Mouse (Mus musculus) cerebellum, postnatal 14 days (tissue): ENCODE data around the gene Mthfsd.
A peak's percentile ranks its signal among the peaks of the same experiment; 100 is the strongest.
"Not testable (repeated sequence)": the region's sequence is repeated elsewhere in the genome, so short reads cannot be mapped to it uniquely, and the experiment has no call there.

Experiments used
- DNase-seq, 2 experiments: peaks; one replicate each; pipeline ENCODE4 v3.0.0; 2021; ENCODE audit warnings: mixed read lengths in 2 of 2

The Mthfsd gene

DNA sequence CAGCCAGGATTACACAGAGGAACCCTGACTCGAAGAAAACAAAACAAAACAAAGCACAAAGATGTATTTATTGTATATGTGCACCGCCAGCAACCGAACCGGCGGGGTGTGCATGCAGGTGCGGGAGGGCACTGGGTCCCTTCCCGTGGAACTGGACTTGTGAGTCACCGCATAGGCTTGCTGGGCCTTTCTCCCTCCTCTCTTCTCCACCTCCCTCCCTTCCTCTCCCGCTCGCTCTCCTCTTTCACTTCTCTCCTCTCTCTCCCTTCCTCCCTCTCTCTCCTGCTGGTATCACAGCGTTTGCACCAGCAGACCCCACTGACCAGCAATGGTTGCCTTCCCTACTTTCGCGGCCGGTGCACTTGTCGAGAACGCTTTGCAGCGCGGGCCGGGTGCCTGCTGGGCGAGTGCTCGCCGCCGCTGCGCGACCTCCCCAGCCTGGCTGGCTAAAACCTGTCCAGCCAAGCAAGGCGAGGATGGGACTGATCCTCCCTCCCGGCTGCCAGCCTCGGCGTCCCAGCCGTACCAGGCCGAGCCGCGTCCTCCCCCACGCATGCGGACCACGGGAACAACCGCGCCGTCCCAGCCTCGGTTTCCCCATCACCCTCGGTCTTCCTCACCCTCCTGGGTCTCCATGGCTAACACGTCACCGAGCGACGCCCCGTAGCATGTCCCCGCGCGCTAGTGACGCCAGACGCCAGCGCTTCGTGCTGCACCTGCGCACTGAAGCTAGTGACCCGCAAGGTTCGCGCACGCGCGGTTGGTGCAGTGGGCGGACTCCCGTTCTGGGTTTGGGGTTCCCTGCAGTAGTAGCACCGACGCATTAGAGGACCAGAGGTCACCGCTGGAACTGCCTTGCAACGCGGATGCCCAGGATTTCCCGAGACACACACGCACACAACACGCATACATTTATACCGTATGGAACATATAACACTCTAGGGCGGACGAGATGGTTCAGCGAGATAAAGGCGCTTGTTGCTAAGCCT, at the start of gene Mthfsd:
Gene Mthfsd, minus strand, starts transcription at position 725 of the 989 bp plus-strand sequence.
- peak; percentile 99 for DNase-seq

- no peak for DNase-seq
These were observed 48.8 kb upstream of the Mthfsd start for GRCm38 (mm10) chr8:121156990-121157491.

- DNase-seq, result no peak
These were observed 44.2 kb upstream of the Mthfsd start for GRCm38 (mm10) chr8:121152394-121152793.

DNA sequence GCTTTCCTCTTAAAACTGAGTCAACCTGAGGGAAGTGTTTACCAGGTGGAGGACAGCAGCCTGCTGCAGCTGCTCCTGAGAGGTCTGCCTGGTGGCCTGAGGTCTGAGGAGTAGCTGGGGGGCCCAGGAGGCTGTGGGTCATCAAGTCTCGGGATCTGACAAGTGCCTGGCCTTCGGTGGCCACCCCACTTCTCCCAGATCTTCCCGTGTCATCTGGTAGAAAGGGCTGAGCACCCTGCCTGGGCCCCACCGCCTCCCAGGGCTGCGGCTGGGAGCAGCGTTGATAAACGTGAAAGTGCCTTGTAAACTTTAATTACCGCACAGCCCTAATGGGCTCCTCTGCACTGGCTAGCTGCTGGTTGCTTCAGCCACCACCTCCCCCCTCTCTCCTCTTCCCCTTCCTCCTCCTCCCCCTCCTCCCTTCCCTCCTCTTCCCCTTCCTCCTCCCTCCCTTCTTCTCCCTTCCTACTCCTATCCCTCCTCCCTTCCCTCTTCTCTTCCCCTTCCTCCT, 40.4 kb upstream of the Mthfsd start:
- no peak for DNase-seq

GRCm38 (mm10) chr8:121145457-121146134, 37.4 kb upstream of the Mthfsd start:
- DNase-seq, result not testable (repeated sequence)

DNA sequence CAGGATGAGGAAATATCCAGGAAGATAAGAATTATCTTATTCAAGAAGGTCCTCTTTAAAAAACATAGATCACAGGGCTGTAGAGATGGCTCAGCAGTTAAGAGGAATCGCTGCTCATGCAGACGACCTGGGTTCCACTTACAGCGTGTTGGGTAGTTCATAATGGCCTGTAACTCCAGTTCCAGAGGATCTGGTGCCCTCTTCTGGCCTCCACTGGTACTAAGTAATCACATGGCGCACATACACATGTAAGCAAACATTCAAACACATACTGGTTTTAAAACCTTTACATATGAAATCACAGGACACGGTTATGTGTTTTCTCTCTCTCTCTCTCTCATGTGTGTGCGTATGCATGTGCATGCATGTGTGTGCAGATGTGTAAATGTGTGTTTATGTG, 28.7 kb upstream of the Mthfsd start:
- no peak for DNase-seq

DNA sequence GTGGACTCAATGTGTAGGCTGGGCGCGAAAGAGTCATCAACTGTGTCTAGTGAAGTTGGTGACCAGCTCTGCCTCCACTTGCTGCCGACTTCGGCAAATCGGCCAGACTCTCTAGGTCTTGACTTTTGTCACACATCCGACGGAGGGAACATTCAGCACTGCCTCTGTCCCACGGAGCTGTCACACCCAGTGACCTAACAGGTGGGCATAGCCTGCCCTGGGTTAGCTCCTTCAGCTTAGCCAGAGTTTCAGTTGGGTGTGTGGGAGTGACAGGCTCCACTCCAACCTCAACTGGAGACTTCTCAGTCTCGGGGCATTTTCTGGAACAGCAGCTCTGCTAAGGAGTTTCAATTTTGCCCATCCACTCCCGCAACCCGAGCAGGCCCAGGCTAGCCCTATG, 26.3 kb upstream of the Mthfsd start:
- no peak for DNase-seq

DNA sequence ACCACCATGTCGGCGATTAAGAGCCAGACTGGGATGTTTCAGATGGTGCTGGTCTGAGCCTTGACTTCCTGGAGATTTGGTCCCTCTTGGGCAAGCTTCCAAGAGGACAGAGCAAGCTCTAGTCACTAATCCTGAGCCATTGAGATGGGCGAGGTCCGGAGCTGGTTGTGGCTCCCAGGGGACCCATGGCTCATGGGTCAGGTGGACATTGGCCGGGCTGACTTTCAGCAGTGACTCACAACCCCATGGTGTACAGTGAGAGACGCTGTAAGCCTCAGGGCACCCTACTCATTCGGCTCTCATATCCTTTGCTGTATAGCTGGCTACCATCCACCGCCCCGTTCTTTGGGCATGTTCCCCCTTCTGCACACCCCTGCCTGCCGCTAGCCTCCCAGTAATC, 25.9 kb upstream of the Mthfsd start:
- no peak for DNase-seq

DNA sequence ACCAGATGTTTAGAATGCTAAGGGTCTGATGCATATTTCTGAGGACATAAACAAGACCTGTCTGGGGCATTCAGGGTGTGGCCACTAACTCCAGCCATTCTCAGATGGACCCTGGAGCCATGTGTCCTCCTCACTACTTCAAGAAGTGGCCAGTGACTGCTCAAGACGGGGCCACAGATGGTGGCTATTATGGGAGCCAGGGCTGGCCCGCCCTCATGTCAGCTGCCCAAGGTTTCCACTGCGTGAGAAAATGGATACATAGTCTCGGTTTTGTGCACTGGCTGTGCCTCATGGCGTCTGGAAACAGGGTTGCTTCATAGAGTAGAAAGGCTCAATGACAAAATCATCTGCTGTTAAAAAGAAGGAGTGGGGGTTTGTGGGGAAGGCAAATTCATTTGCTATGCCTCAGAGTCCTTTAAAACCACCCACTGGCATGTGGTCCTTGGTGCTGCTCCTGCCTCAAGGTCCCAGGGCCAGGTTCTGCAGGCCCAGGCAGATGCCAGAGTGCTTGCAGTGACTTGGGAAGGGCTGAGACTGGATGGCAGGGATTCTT, 24.8 kb upstream of the Mthfsd start:
- no peak for DNase-seq

DNA sequence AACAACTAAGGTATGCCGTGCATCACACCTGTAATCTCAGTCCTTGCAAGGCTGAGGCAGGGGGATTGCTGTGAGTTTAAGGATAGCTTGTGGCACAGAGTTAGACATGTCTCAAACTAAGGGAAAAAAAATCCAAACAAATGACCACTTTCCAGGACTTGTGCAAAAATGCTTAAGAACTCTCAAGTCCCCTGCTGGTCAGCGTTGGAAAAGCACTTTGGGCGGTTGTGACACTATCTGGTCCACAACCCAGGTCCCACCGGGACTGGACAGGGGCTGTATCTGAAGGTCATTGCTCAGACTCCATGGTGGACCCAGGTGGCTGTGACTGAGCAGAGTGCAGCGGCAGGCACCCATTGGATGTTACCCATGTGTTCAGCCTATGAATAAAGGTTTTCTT, 22.3 kb upstream of the Mthfsd start:
- DNase-seq, result peak in 1 of 2 experiments; percentile 46

DNA sequence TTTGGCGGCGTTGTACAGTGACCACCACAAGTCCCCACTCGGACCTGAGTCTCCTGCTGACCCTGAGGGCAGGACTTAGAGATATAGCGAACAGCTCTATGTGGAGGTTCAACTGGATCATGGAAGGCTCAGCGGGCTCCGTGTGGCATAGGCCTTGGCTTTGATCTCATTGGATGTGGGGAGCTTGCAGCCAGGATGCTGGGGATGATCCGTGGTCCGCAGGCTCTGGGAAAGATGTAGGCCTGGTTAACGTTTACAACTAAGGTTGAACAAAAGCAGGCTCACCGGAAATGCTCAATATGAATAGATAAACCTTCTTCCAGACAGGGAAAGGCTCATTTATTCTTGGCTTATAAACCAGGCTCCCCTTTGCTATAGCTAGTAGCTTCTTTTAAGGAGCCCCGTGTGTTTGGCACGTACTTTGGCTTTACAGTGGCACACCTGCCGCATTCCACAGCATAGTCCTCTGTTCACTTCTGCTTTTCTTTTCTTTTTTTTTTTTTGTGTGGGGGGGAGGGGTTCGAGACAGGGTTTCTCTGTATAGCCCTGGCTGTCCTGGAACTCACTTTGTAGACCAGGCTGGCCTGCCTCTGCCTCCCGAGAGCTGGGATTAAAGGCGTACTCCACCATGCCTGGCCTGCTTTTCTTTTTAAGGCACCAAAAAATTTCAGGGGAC, 21.2 kb upstream of the Mthfsd start:
- DNase-seq, result no peak

DNA sequence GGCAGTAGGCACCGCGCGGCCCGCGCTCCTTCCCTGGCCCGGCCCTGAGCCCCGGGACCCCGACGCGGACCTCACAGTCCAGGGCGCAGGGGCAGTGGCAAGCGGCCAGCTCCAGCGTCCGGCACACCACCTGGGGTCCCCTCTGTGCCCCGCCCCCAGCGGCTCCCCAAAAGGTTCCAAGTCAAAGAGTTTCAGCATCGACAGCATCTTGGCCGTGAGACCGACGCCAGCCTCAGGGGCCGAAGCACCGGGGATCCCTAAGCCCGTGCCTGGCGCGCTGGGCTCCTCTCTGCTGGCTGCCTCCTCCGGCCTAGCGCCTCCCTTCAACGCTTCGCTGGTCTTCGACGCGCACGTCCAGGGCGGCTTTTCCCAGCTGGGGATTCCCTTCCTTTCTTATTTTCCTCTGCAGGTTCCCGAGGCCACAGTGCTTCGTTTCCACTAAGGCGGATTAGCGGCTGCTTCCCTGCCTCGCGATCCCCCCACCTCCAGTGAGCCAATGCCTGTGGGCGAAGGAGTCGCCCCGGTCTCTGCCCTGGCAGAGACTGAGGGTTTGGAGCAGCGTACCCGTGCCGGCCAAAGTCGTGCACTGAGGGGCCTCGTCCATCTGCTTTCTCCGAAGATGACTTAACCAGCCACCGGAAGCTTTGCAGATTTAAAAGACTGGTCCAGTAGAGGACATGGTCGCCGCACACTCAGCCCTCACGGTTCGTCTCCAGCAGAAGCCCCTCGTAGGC, 20.5 kb upstream of the Mthfsd start:
- DNase-seq, result peak in 1 of 2 experiments; percentile 18

DNA sequence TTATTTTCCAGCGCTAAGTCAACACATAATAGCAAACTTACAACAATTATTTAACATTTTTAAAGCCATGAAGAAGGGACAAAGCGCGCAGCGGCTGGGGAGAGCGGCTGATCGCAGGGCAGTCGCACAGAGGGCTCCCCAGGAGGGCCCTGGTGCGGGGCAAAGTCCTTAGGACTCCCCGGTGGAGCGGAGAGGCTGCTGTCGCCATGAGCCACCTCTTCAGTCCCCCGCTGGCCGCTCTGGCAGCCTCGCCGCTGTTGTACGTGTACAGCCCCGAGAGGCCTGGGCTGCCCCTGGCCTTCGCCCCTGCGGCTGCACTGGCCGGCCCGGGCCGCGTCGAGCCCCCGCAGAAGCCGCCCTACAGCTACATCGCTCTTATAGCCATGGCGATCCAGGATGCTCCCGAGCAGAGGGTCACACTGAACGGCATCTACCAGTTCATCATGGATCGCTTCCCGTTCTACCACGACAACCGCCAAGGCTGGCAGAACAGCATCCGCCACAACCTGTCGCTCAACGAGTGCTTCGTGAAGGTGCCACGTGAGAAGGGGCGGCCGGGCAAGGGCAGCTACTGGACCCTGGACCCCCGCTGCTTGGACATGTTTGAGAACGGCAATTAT, 19.7 kb upstream of the Mthfsd start, which contains the start of gene Foxl1:
Gene Foxl1, plus strand, starts transcription at position 185 of the 620 bp plus-strand sequence.
- peak; percentile 20 to 35 for DNase-seq

DNA sequence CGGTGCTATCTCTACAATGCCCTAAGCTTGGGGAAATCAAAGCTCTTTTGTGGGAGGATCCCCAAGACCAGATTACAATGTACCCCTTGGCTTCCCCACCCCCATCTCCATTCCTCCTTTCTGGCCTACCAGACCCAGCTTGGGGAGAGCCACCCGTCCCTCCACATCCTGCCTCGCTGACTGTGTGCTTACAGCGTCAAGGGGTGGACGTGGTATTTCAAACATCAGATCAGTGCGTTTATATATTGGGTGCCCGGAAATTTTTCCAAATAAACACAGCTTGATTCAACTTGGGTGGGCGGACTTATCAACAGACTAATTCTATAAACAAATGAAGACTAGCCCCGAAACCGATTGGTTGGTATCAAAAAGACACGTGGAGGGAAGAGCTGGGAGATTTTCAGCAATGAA, 19.1 kb upstream of the Mthfsd start:
- no peak for DNase-seq

- DNase-seq, result no peak
These were observed 18.5 kb upstream of the Mthfsd start for GRCm38 (mm10) chr8:121126694-121127093.

DNA sequence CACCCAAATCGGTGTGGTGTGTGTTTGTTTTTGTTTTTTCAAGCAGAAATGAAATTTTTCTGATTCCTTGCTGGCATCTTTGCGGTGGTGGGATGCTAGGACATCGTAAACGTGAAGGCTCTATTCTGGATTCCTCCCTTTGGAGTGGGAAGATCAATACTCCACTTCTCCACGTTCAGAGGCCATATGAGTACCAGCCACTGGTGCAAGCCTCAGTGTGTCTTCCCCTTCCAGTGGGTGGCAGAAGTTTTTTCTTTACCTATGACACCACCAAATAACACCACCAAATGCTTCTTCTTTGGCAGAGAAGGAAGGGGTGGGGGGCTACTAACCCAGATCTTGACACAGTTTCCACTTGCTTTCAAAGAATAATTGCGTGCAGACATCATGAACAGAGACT, 18.0 kb upstream of the Mthfsd start:
- DNase-seq, result no peak

GRCm38 (mm10) chr8:121125311-121125876, 17.2 kb upstream of the Mthfsd start:
- DNase-seq, result peak; percentile 52 to 68

GRCm38 (mm10) chr8:121124547-121125239, 16.5 kb upstream of the Mthfsd start:
- DNase-seq, result no peak

DNA sequence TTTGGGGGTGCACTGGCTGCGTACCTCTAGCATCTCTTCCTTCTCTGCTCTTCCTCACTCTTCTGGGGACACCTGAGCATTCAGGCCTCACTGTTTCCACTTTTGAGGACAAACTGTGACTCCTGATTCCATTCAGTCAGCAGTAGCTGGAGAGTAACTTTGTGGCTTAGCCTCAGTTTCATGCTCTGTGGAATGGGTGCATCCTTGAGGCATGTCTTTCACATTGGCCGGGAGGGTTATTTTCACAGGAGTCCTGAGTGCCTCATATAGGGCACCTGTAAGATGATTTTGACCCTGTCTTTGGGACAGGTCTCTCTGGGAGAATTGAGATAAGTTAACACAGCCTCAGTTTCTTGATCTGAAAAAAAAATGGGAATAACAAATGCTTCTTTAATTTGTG, 14.9 kb upstream of the Mthfsd start:
- DNase-seq, result no peak

GRCm38 (mm10) chr8:121122368-121122767, 14.2 kb upstream of the Mthfsd start:
- DNase-seq, result no peak
